Mouse (Mus musculus) neural tube, embryonic 11.5 days (tissue): ENCODE measurements at regions not wholly inside any gene's neighbourhood (a gene's known extent, or its start where the extent isn't known, plus 50 kb on each side); places are given as distances from the start of the nearest gene placed in this dataset.

Experiments used
- ATAC-seq: fragments of 200-750 bp; cut with Nextera tagmentation; 2 replicates; pipeline ENCODE4 v1.8.0; 2017; ENCODE audit warnings: moderate number of reproducible peaks, mild to moderate bottlenecking, moderate TSS enrichment, moderate library complexity; ENCODE audit not compliant: insufficient read depth, low FRiP score, low TSS enrichment
- DNase-seq: peaks from one replicate; pipeline ENCODE4 v3.0.0-alpha.2; 2015; ENCODE audit warnings: low spot score
- H3K27ac ChIP-seq: fragments of 300-500 bp; sonication (generic); 2 replicates; pipeline ENCODE4 v1.5.1; 2014; ENCODE audit warnings: low read depth, mild to moderate bottlenecking, low read length
- H3K27me3 ChIP-seq: fragments of 300-500 bp; sonication (generic); 2 replicates; pipeline ENCODE4 v1.6.1; 2014; ENCODE audit warnings: mild to moderate bottlenecking, low read length, mixed read lengths; ENCODE audit not compliant: control insufficient read depth, insufficient read depth
- H3K36me3 ChIP-seq: fragments of 300-500 bp; sonication (generic); 2 replicates; pipeline ENCODE4 v1.6.1; 2014; ENCODE audit warnings: mild to moderate bottlenecking, low read length, moderate library complexity, mixed read lengths; ENCODE audit not compliant: control insufficient read depth, insufficient read depth
- H3K4me1 ChIP-seq: fragments of 300-500 bp; sonication (generic); 2 replicates; pipeline ENCODE4 v1.6.1; 2014; ENCODE audit warnings: low read length, mixed read lengths; ENCODE audit not compliant: control insufficient read depth, insufficient read depth
- H3K4me2 ChIP-seq: fragments of 300-500 bp; sonication (generic); 2 replicates; pipeline ENCODE4 v1.6.1; 2014; ENCODE audit warnings: low read depth, mild to moderate bottlenecking, moderate library complexity
- H3K4me3 ChIP-seq: fragments of 300-500 bp; sonication (generic); 2 replicates; pipeline ENCODE4 v1.5.1; 2014; ENCODE audit warnings: low read depth, low read length
- H3K9ac ChIP-seq: fragments of 300-500 bp; sonication (generic); 2 replicates; pipeline ENCODE4 v1.6.1; 2014; ENCODE audit warnings: mild to moderate bottlenecking, low read length
- H3K9me3 ChIP-seq: fragments of 300-500 bp; sonication (generic); 2 replicates; pipeline ENCODE4 v1.6.1; 2016; ENCODE audit warnings: low read length; ENCODE audit not compliant: control insufficient read depth
- WGBS: fragments of 180-500 bp; shearing (Covaris S2); extraction: QIAGEN DNeasy Blood & Tissue Kit; methylation state at CpG from one replicate; pipeline ENCODE4 v1.1.7; 2014; 5-methylcytosine and 5-hydroxymethylcytosine counted together

DNA sequence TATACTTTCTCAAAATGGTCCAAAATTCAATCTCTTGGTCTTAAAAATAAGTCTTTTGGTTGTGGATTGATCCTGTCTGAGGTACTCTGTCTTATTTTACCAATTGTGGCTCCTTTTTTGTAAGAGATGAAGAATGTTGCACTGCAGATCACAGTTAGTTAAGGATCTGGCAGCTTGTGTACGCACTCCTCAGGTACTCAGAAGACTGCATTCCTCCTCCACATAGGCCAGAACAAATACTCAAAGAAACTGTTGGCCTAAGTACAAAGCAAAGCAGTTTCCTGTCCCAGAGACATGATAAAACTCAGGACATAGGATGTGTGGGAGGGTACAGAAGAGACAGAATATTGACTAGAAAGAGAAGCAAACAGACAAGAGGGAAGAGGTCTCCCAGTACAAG is 155.4 kb downstream of the Atp6ap1l start:
- Histone ChIP-seq H3K4me3 (no peak overlapping the region), H3K27ac (no peak overlapping the region), H3K9ac (no peak overlapping the region), H3K4me1 (no peaks in the 10 kb centered on the region), H3K27me3 (no peaks in the 10 kb centered on the region), H3K36me3 (no peaks in the 10 kb centered on the region), H3K9me3 (no peaks in the 10 kb centered on the region), H3K4me2 (no peak overlapping the region)
- ATAC-seq (no peak), DNase-seq (no peak)
- WGBS: 94% methylated on average over 1 of the region's 1 CpGs

DNA sequence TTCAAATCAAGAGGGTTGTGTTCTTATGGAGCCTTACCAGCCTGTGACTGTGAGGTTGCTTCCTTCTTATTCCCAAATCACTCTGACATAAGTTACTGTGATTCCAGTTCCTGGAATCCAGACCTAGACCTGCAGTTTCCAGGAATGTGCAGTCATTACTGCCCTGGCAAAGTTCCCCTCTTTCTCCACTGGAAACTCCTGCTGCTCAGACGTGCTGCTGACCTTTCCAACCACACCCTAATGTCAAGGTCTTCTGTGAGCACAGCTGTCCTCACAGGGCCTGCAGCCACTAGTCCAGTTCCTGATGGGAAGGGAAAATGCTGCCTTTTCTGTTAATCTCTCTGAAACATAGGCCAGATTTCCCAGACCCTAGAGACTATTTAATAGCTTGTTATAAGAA is 160.1 kb downstream of the Atp6ap1l start:
- DNase-seq: no peak
- Histone ChIP-seq H3K9ac (no peak overlapping the region), H3K4me3 (no peak overlapping the region), H3K4me1 (no peaks in the 10 kb centered on the region), H3K36me3 (no peaks in the 10 kb centered on the region), H3K27ac (no peak overlapping the region), H3K4me2 (no peak overlapping the region), H3K27me3 (no peaks in the 10 kb centered on the region), H3K9me3 (no peaks in the 10 kb centered on the region)
- no peak for ATAC-seq
- WGBS: 48% methylated on average over 1 of the region's 1 CpGs

DNA sequence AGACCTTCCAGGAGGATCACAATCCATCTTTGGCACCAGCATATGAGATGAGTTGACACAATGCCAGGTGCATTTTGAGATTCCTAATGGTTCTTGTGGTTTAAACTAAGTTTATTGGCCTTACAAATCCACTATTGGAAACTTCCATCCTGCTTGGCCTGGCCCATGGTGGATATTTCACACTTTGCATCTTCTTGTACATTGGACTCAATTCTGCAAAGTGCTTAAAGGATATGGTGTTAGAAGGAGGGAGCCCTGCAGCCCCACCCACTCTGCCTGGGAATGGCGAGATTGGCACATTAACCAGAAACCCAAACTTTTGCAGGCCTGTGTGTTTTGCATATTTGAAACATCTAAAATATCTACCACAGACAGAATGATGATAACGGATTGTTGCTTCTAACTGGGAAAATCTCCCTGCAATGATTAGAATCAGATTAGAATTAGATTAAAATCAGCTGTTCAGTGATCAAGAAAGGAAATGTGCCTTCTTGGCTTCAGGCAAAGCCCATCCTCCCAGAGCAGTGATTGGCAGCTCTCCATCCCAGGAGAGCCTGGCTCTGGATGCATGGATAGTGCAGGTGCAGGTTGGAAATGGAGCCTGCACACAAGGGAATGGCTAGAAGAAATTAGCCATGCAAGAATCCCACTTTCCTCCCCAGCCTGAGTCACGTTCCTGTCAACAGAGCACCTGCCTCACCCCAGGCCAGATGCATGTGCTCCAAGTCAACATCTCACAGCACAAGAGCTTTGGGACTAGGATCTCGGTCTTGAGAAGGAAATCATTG is 162.3 kb downstream of the Atp6ap1l start:
- Histone ChIP-seq H3K36me3 (no peaks in the 10 kb centered on the region), H3K9ac (no peak overlapping the region), H3K27ac (no peak overlapping the region), H3K27me3 (no peaks in the 10 kb centered on the region), H3K4me3 (no peak overlapping the region), H3K9me3 (no peaks in the 10 kb centered on the region), H3K4me2 (no peak overlapping the region), H3K4me1 (no peaks in the 10 kb centered on the region)
- WGBS: 78% methylated on average over 4 of the region's 4 CpGs
- DNase-seq (no peak), ATAC-seq (no peak)

DNA sequence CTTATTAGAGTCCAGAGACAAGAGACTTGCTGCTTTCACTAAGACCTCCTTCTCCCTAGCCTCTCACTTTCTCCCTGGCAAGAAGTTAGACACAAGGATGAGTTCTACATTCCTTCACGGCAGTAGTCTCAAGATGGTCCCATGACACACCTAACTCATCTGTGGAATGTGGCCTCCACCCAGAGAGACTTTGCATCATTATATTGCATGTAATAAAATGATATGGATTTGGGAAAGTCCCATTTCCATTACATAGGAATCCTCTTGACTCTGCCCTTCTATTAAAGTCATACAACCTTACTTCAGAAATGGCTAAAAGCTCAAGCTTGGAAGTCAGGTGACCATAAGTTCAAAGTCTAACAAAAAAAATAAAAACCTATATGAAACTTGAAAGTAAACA is 165.4 kb downstream of the Atp6ap1l start:
- 92% methylated on average over 1 of the region's 1 CpGs for WGBS

DNA sequence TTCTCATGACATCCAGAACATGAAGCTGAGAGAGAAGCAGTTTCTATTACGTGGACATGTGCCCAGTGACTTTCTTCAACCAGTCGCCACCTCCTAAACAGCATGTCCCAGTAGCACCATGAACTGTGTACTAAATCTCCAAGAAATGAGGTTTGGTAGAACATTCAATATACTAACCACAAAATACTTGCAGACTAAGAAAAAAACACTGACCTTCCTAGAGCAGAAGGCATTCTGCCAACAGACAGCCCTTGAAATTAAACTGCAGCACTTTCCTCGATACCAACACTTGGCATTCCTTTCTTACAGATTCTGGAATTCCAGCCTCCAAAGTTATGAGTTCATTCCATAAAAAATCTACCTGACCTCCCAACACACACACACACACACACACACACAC is 166.6 kb downstream of the Atp6ap1l start:
- no peak overlapping the region for H3K27ac ChIP-seq
- H3K9ac ChIP-seq: no peak overlapping the region
- H3K4me2 ChIP-seq: no peak overlapping the region
- DNase-seq (no peak), ATAC-seq (no peak)
- H3K4me3 ChIP-seq: no peak overlapping the region
- H3K9me3 ChIP-seq: no peaks in the 10 kb centered on the region
- WGBS: 87% methylated on average over 3 of the region's 3 CpGs
- no peaks in the 10 kb centered on the region for H3K27me3 ChIP-seq
- H3K36me3 ChIP-seq: no peaks in the 10 kb centered on the region
- no peaks in the 10 kb centered on the region for H3K4me1 ChIP-seq

More for the DNA sequence above, 165.4 kb downstream of the Atp6ap1l start:
- no peak overlapping the region for H3K4me3 ChIP-seq
- no peak overlapping the region for H3K4me2 ChIP-seq
- H3K27me3 ChIP-seq: no peaks in the 10 kb centered on the region
- H3K4me1 ChIP-seq: no peaks in the 10 kb centered on the region
- no peak overlapping the region for H3K9ac ChIP-seq
- no peaks in the 10 kb centered on the region for H3K9me3 ChIP-seq
- no peaks in the 10 kb centered on the region for H3K36me3 ChIP-seq
- no peak for ATAC-seq
- H3K27ac ChIP-seq: no peak overlapping the region
- DNase-seq: no peak

DNA sequence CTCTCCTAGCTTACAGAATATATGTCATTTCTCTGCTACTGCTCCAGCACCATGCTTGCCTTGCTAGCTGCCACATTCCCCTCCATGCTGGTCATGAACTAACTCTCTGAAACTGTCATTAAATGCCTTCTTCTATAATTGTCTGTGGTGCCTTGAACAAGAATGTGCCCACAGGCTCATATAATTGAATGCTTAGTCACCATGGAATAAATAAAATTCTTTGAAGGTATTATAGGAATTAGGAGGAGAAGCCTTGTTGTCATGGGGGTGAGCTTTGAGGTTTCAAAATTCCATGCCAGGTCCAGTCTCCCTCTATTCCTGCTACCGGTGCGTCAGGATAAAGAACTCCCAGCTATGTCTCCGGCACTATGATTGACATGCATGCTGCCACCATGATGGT is 171.9 kb downstream of the Atp6ap1l start:
- Histone ChIP-seq H3K36me3 (no peaks in the 10 kb centered on the region), H3K27ac (no peak overlapping the region), H3K4me2 (no peak overlapping the region), H3K4me3 (no peak overlapping the region), H3K27me3 (no peaks in the 10 kb centered on the region), H3K4me1 (no peaks in the 10 kb centered on the region), H3K9ac (no peak overlapping the region), H3K9me3 (no peaks in the 10 kb centered on the region)
- ATAC-seq (no peak), DNase-seq (no peak)
- WGBS: 89% methylated on average over 3 of the region's 3 CpGs

DNA sequence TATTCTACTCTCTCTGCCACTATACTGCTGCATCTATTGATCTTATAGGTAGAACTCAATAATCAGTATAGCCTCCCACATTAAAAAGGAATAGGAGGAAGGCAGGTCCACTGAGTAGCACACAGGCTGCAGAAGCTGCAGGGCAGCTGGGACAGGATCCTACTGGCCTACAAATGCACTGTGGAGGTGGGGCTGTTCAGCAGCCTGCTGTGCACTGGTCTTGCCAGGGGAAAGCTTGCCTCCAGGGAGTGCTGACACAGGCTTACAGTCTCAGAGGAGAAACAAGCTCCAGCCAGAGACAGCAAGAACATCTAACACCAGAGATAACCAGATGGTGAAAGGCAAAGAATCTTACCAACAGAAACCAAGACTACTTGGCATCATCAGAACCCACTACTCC is 176.1 kb downstream of the Atp6ap1l start:
- Histone ChIP-seq H3K4me2 (no peak overlapping the region), H3K36me3 (no peaks in the 10 kb centered on the region), H3K4me1 (no peaks in the 10 kb centered on the region), H3K27me3 (no peaks in the 10 kb centered on the region), H3K4me3 (no peak overlapping the region), H3K9ac (no peak overlapping the region), H3K9me3 (no peaks in the 10 kb centered on the region), H3K27ac (no peak overlapping the region)
- ATAC-seq (no peak), DNase-seq (no peak)

DNA sequence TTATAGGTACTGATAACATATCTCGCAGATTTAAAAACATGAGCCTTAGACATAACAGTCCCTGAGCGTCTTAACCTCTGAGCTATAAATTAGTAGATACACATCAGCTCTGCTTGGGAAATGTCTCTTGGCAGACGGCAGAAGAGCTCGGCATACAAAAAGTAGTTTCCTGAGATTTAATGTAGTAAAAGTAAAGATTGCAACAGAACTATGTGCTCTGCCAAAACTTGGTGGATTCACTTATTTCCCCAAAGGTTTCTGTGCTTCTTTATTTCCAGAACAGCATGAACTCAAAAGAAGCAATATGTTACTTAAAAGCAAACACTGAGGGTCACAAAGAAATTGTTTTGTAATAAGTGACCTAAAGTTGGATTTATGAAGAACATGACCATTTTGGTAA is 177.3 kb downstream of the Atp6ap1l start:
- 72% methylated on average over 4 of the region's 4 CpGs for WGBS
- DNase-seq (no peak), ATAC-seq (no peak)
- Histone ChIP-seq H3K4me1 (peaks cover 5% of the 10 kb centered on the region; the same call in 1 of the 2 replicates), H3K9me3 (no peaks in the 10 kb centered on the region), H3K4me3 (no peak overlapping the region), H3K27me3 (no peaks in the 10 kb centered on the region), H3K9ac (no peak overlapping the region), H3K4me2 (no peak overlapping the region), H3K36me3 (no peaks in the 10 kb centered on the region), H3K27ac (no peak overlapping the region)

DNA sequence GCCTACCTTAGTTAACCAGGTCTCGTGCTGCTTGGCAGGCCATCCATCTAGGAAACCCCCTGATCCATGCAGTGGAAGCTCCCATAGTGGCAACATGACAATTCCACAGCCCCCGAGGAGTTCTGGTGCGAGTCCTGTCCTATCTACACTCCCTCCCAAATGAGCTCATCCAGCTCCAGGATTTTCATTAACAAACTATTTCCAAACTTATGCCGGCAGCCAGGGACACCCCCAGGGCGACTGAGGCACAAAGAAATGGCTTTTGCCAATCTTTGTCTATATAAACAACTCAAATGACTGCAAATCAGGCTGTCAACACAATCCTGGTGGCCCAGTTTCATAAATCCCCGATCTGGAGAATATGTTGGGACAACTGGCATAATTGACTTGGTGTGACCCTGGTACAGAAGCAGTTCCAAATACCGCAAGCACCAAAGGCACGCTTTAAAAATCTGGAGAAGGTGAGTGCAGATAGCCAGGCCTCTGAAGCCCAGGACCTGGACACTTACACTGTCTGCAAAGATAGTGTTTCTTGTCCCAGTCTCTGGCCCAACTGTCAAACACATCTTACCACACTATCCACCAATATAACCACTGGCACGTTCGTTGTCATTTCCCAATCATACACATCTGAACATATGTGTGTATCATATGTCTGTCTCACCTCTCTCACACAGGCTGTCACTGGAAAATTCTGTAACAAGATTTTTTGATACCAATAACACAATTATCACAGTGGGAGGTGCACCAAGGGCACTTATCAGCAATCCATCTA is 179.9 kb downstream of the Atp6ap1l start:
- no peak overlapping the region for H3K4me3 ChIP-seq
- 90% methylated on average over 10 of the region's 10 CpGs for WGBS
- H3K4me1 ChIP-seq: peaks cover 5% of the 10 kb centered on the region; the same call in 1 of the 2 replicates
- H3K27ac ChIP-seq: no peak overlapping the region
- ATAC-seq (no peak), DNase-seq (no peak)
- no peaks in the 10 kb centered on the region for H3K36me3 ChIP-seq
- no peaks in the 10 kb centered on the region for H3K27me3 ChIP-seq
- no peaks in the 10 kb centered on the region for H3K9me3 ChIP-seq
- no peak overlapping the region for H3K4me2 ChIP-seq
- H3K9ac ChIP-seq: no peak overlapping the region
